8 mouse cellular contexts compared by ENCODE assay signal in the genomic region with DNA sequence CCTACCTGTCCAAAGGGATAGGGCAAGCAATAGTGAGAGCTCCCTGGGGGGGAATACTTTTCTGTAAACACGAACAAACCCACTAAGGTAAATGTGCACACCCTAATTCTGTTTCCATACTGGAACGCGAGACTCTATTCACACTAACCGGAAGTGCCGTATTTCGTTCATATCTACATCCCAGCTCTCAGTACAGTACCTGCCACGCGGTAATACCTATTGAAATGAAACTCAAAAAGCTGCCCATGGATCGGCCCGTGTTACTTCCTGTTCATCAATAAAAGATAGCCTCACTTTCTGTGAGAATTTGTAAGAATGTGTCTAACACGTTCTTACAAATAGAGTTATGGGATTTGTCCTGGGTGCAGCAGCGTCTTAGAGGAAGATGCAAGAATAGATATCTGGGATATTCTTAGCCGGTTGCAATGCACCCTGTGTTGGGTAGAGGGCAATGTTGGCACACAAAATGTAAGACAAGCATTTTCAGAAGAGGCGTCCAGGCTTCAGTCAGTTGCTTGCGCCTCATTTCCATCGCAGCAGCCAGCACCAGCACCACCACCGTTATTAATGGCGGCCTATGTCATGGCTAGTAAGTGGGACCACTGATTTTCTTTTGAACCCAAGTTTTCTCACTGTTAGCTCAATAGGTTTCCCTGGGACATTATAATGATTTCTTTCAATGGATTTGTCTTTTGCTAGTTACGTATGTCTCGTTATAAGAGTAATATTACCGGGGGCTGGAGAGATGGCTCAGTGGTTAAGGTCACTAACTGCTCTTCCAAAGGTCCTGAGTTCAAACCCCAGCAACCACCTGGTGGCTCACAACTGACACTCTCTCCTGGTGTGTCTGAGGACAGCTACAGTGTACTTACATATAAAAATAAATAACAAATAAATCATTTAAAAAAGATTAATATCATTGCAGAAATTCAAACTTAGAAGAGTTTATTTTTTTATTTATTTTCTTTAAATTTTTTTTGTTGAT. TPM values are rescaled to one million over a fixed set of nuclear protein-coding genes. Genes with fewer than 3 reads are reported as not detected.
A peak's percentile ranks its signal among the peaks of the same experiment; 100 is the strongest.
DNase-seq lines count a peak whose midpoint lies in the region; ATAC-seq and TF ChIP-seq lines count a peak whose summit lies in the region.

No protein-coding gene starts in this region.

- 52% methylated on average over 21 of the region's 21 CpGs for WGBS in midbrain, embryonic 14.5 days

- DNase-seq in 3T3-L1 (ENCODE audit: low read depth, low spot score) (peak; percentile 80), ES-E14 (ENCODE audit: low read depth, low spot score) (peak; percentile 71)
- DNase-seq in cerebellum, adult 8-10 months: peak; percentile 72
- peak; percentile 54 for DNase-seq in induced T-regulatory cell, adult 2 months (ENCODE audit: low read depth)
- peak; percentile 49 to 70 for DNase-seq in left cerebral cortex, postnatal 36 days (ENCODE audit: low spot score in 2 of 2)
- peak; percentile 93 for DNase-seq in midbrain, embryonic 14.5 days
- DNase-seq in telencephalon, adult 2 months (ENCODE audit: low read depth, low spot score): peak; percentile 79

- no peaks in the 10 kb centered on the region for H3K4me1 ChIP-seq in ES-E14 (ENCODE audit: control insufficient read depth in 2 of 2, insufficient read depth in 2 of 2, low read length in 2 of 2, poor library complexity in 1 of 2)
- no peaks in the 10 kb centered on the region for H3K4me1 ChIP-seq in midbrain, embryonic 14.5 days (ENCODE audit: control insufficient read depth, insufficient read depth, low read length)

- intact Hi-C loops in left cerebral cortex, postnatal 36 days (cut with DNase I): loop anchor here (5.0 to 10.0 kb wide), 3 partner anchors 1039 to 1199 kb away; a partner anchor contains a TSS

- no peak overlapping the region for H3K9ac ChIP-seq in ES-E14 (ENCODE audit: insufficient read depth, low read depth, low read length, poor library complexity, severe bottlenecking)
- H3K9ac ChIP-seq in midbrain, embryonic 14.5 days (replicated peaks; ENCODE audit: low read length): no peak overlapping the region

- no peak overlapping the region for H3K4me3 ChIP-seq in ES-E14 (ENCODE audit: insufficient read depth in 1 of 2, low read depth in 1 of 2, low read length in 2 of 2, poor library complexity in 1 of 2, severe bottlenecking in 1 of 2)
- no peak overlapping the region for H3K4me3 ChIP-seq in midbrain, embryonic 14.5 days (replicated peaks; ENCODE audit: low read depth, low read length)

- H3K9me3 ChIP-seq in ES-E14 (ENCODE audit: control insufficient read depth, insufficient read depth, low read depth, low read length): no peaks in the 10 kb centered on the region
- H3K9me3 ChIP-seq in midbrain, embryonic 14.5 days (ENCODE audit: control insufficient read depth, low read length): no peaks in the 10 kb centered on the region

- no peaks in the 10 kb centered on the region for H3K27me3 ChIP-seq in midbrain, embryonic 14.5 days (ENCODE audit: control insufficient read depth, insufficient read depth, low read length)

- no peak overlapping the region for H3K27ac ChIP-seq in ES-E14 (ENCODE audit: insufficient read depth, low read depth, low read length, poor library complexity, severe bottlenecking)
- H3K27ac ChIP-seq in midbrain, embryonic 14.5 days (replicated peaks; ENCODE audit: low read depth, low read length): no peak overlapping the region

- no peaks in the 10 kb centered on the region for H3K36me3 ChIP-seq in ES-E14 (ENCODE audit: control insufficient read depth, insufficient read depth, low read length, poor library complexity, severe bottlenecking)
- H3K36me3 ChIP-seq in midbrain, embryonic 14.5 days (ENCODE audit: control insufficient read depth, insufficient read depth, low read length): no peaks in the 10 kb centered on the region

- H3K4me2 ChIP-seq in midbrain, embryonic 14.5 days (ENCODE audit: low read length): no peak overlapping the region

- in situ Hi-C loops in ES-E14 (cut with MboI; ENCODE audit: low sequenced_read_pairs in 2 of 2, unreplicated experiment in 2 of 2): loop anchor here (5.0 to 10.0 kb wide), 2 partner anchors 426 to 429 kb away; no protein-coding TSS in a partner anchor

- ATAC-seq in frontal cortex, adult (ENCODE audit: low TSS enrichment): peak; percentile 98
- peak; percentile 67; the same call in 1 of the 2 replicates for ATAC-seq in midbrain, embryonic 14.5 days (ENCODE audit: low FRiP score, low TSS enrichment)

TF ChIP-seq in ES-E14, 5 proteins besides CTCF, POLR2A, EP300 and RAD21:
- TF ChIP-seq ZNF384 (IDR thresholded peaks at IDR 0.05; ENCODE audit: low read depth, low read length) (no peak), ZC3H11A (IDR thresholded peaks at IDR 0.05; ENCODE audit: borderline replicate concordance, low read depth, low read length) (peak; percentile 99), CHD2 (IDR thresholded peaks at IDR 0.05; ENCODE audit: low read depth, low read length) (no peak), MAFK (IDR thresholded peaks at IDR 0.05; ENCODE audit: insufficient read depth, low read depth, low read length) (0 out of 2 replicates have a peak, but pooled peaks have one; percentile 34)

RNA-seq across cellular contexts. Expression of a gene that starts 17.1 kb away (rescaled TPM):
- total RNA-seq in ES-E14 (2012; rRNA removed): 10.0 and 13.1 TPM in 2 replicates
- 10 to 100 TPM; 25.1 to 29.6 TPM for total RNA-seq in left cerebral cortex, postnatal 36 days (2021)
- 25.8 and 26.9 TPM in 2 replicates for polyA plus RNA-seq in midbrain, embryonic 14.5 days (2014; fragmentation: Nextera tagmentation; extraction: Ambion mirVana)
